Mouse (Mus musculus): Measurements from ENCODE around the gene Ppp4r3b. TPM values are rescaled to one million over a fixed set of nuclear protein-coding genes. Genes with fewer than 3 reads are reported as not detected.

The Ppp4r3b gene
- total RNA-seq (2021): 10 to 100 TPM; 52.5 to 57.7 TPM

DNA sequence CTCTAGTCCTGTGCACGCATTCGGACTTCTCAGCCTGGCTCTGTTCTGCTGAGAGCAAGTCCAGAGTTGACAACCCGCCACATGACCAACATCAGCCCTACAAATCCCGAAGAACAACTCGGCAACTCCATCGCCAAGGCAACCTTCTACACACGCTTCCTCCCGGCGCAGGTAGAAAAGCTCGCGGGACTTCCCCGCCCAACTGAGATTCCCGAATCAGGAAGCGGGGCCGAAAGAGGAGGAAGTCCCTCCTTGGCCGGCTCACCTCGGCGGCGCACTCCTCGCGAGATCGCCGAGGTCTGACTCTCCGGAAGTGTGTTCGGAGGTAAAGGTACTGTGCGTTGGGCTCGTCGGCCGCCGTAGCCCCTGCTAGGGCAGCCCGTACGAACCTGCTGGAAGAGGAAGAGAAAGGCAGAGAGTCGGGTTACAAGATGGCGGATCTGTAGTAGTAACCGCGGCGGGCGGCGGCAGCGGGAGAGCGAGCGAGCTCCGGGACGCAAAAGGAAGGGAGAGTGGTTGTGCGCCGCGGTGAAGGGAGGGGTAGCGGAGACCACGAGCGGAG, at the start of gene Ppp4r3b:
Gene Ppp4r3b (plus strand): TSS at position 328 of the 562 bp plus-strand sequence.
- peak; percentile 95 to 97 for DNase-seq

DNA sequence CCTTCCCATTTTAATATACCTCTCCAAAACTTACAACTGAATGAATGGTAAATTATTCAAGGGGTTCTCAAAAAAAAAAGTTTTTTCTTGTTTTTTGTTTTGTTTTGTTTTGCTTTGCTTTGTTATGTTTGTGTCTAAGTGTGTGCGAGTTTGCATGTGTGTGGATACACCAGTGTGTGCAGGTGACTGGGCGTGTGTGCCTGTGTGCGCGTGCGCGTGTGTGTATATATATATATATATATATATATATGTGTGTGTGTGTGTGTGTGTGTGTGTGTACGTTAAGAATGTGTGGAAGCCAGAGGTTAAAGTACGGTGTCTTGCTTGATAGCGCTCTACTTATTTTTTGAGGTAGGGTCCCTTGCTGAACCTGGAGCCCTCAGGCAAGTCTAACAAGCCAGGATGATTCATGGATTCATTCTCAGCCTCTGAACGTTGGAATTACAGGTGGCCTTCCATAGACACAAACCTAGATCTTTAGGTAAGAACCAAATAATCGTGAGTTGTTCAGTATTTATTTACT, 42.8 kb upstream of the Ppp4r3b start:
- DNase-seq: no peak

DNA sequence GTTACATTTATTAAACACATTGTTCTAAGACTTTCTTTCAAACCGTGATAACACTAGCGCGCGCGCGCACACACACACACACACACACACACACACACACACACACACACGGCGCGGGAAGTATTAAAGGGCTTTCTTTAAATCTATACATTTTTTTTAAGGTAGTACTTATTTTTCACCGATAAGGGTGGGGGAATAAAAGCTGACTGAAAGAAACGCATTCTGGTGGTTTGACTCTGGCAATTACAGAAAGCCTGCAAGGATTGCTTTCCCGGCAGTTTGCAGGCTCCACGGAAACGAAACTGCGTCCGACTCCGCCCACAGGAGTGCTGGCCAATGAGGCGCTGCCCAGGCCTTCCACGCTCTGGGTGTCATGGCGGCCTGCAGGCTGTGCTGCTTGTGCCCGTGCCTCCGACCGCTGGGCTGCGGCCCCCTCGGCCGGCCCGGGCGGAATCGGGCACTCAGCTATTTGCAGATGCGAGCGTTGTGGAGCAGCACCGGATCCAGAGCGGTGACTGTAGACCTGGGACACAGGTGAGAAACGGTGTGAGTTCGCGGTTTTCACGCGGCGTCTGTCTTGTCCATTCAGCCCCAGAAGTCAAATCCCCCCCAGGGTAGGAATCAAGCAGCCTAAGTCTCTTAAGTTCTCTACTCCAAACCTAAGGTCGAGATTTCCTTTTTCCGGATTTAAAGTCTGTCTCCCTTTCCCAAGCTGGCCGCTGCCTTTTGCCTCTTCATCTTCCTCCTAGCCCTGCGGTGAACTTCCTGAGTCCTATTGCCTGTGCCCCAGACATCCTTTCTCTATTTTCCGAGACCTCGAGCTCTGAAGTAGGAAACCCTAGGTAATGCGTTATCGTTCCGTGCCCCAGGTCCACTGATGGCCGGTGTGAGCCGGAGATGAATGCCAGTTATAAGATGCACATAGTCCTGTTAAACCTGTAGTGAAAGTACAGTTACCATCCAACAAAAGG, 42.0 kb upstream of the Ppp4r3b start, which contains the start of gene Pnpt1:
Gene Pnpt1 (plus strand): TSS at position 360 of the 971 bp plus-strand sequence.
- DNase-seq: peak; percentile 88 to 89

DNA sequence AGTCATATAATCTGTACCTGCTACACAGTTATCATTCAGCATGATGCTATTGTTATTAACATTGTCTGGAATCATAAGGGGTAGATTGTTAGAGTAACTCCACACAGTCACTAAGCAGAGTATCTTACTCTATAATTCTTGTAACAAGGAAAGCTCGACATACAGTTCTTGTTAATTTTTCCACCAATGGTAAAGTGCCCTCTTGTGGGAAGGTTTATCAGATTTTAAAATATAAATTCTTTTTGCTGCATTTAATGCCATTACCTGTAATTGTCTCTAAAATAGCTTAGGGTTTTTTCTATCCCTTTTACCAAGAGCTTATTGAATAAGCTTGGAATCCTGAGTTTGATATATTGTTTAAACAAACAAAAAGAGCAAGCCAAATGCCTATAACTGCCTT, 32.0 kb upstream of the Ppp4r3b start:
- no peak for DNase-seq

DNA sequence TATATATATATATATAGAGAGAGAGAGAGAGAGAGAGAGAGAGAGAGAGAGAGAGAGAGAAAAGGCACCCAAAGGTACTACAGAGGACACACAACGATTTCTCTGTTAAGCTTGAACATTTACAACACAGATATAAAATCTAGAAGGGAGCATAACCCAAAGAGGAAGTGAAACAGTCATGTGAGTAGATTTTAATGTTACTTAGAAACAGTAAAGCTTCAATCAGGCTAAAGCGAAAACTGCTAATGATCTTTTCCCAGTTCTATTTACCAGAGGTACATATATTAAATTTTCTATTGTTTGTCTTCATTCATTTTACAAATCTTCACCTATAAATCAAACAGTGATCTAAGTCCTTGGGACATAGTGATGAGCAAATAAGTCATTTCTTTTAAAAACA, 23.8 kb upstream of the Ppp4r3b start:
- no peak for DNase-seq

DNA sequence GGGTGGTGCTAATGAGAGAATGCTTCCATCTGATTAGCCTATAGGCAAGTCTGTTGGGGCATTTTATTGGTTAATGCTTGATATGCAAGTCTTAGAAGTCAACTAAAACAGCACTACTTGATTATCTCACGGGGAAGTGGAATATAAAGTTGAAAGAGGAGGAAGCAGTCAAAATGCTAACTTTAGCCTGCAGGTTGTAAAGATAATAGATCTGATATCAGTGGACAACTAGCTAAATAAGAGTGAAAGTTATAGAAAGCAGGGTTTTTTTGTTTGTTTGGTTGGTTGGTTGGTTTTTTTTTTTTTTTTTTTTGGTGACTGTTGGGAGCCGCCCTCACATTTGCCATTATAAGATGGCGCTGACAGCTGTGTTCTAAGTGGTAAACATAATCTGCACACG, 9.1 kb upstream of the Ppp4r3b start:
- no peak for DNase-seq

DNA sequence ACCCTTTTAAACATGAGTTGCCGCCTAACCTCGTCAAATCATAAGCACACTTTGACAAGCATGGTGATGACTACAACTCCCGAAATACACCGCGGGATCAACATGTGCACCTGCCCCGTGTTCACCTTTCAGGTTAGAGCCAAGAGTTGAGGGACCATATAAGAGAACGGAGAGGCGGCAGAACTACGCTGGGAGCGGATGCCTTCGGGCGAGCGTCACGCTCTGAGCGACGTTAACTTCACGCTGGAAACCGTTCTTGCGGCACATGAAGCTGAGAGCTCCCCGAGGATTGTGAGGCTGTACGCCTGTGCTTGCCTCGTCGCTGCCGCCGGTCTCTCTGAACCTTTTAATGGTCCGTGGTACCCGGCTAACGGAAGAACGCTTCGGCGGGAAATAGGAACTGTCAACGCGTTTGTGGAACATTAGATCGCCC, 715 bp upstream of the Ppp4r3b start:
- DNase-seq: peak; percentile 53 to 61

DNA sequence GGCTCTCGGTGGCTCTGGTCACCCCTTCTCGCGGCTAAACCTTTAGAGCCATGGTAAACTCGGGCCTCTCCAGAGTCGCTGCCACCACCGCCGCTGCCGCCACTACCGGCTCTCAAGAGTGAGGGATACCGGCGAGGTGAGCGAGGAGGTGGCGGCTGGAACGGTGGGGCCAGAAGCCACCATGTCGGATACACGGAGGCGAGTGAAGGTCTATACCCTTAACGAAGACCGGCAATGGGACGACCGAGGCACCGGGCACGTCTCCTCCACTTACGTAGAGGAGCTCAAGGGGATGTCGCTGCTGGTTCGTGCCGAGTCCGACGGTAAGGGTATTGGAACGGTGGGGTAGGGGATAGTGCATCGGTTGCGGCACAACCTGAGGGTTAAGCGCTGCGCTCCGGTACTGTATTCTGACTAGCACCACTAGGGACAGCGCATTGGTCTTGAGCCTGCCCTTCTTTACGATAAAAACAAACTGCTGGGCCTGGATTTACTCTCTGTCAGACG, 488 bp downstream of the Ppp4r3b start:
- DNase-seq: no peak

DNA sequence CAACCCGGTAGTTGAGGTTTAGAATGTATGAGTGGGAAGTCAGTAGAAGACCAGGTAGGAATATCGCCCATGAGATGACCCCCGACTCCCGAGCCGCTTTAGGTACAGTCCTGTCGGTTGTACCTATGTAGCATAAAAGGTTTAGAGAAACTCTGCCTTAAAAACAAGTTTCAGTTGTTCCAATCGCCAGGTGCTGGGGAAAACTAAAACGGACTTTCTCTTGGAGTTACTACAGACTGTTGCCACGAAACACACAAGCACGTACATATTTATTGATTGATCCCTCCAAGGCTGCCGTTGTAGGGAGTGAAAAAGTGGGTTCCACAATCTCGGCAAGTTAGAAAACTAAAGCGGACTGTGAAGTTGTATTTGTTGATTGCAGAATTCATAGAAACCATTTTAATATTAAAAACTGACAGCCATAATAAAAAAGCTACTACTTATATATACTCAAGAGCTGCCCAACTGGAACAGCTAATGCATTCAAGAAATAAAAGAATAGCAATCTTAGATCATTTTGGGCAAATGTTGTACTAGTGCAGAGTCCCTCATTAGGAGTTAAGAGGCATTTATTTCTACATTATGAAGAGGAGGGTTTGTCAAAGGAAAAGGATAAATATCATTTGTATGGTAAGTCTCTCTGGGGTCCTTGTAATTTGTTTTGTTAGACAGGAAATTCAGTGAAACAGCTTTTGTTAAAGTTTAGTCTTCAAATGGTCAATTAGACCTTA, 1.2 kb downstream of the Ppp4r3b start:
- no peak for DNase-seq

DNA sequence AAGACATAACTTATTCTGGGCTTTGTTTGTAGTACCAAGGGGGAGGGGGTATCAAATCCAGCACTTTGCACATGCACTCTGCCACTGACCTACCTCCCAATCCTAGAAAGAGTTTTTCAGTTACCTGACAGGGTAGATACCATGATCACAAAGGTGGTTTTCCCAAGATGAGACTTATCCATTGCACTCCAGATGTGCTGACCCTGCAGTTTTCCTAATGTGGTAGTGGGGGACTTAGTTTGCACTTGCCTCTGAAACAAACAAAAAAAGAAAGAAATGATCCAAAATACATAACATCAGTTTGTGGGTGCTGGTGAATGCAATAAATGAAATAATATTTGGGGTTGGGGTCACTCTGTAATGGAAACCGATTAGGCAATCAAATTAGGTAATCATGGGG, 6.6 kb downstream of the Ppp4r3b start:
- DNase-seq: no peak

DNA sequence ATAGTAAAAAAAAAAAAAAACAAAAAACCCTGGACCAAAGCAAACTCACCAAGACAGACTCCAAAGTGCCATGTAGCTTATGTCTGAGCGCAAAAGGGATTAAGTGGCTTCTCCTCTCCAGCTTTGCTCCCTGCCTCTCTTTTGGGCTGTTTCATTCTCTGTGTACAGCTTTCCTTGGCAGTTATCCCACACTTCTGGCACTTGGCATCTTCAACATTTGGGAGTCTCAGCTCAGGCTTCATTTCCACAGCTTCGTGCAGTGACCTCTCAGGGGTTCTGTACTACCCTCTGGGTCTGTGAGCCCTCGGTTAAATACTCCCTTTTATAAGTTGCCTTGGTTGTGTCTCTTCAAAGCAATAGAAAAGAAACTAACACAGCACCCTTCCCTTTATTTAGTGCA, 8.0 kb downstream of the Ppp4r3b start:
- DNase-seq: peak; percentile 16 to 41

DNA sequence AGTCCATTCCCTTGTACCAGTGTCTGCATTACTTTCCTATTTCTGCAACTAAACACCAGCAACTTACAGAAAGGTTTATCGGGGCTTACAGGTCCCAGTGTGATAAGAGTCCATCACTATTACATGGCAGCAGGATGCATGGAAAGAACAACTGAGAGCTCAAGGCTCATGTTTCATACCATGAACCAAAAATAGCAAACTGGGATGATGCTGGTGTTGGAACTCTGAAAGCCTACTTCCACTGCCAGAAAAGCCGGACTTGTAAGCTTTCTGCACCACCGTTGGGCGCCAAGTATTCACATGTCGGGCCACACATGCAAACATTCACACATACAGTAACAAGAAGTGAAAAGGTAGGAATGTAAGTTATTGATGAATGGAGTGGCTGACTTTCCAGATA, 9.1 kb downstream of the Ppp4r3b start:
- DNase-seq: no peak

DNA sequence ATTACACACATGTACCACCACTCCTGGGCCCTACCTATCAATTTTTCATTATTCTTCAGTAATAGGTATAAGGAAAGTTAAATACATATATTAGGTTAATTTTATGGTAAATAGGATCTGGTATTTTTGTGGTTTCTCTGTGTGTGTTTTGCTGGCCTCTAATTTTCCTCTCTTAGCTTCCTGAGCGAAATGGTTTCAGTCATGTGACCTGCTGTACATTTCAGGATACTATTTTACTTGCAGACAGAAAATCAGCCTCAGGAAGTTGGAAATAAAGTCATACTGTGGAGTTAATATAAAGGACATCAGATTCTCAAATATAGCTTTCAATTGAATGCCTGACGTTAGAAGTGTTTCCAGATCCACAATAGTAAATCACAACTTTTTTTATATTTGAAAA, 16.3 kb downstream of the Ppp4r3b start:
- no peak for DNase-seq

DNA sequence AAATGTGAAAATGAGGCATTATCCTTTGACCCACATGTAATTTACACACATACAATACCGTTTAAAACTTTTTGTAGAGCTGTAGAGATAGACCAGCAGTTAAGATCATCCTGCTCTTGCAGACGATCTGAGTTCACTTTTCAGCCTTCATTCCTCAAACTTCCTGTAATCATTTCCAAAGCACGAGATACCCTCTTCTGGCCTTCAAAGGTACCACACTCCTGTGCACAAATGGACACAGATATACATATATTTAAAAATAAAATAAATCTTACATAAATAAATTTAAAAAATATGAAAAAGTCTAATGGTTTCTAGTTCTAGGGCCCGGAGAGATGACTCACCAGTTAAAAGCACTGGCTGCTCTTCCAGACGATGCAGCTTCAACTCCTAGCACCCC, 31.0 kb downstream of the Ppp4r3b start:
- no peak for DNase-seq

DNA sequence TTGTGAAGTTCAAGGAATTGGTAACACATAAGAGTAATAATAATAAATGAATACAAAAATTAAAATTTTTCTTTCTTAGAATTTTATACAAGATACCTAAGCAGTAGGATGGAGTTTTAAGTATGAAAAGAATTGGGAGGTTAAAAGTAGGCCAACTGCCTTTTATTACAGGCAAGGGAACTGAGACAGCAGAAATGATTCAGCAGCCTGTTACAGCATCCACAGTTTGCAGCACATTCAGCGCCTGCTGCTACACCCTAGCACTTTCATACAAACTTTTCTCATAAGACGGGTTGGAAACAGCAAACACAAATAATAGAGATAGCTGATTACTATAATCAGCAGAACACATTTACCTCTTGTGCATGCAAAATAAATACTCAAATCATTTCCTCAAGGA, 37.1 kb downstream of the Ppp4r3b start:
- DNase-seq: no peak

DNA sequence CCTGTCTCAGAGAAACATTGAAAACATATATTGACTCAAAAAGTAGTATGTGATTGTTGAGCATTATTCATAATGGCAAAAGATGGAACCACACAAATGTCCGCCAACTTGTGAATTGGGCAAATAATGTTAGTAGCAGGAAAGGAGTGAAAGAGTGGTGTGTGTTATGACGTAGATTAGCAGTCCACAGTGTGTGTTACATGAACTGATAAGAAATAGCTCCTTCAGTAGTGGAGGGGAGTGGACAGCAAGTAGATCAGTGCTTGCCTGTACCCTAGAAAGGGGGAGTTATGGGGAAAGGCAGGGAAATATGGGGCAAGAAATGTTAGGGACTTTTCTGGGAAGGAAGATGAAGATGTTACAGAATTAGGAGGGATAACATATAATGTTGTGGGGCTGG, 43.5 kb downstream of the Ppp4r3b start:
- no peak for DNase-seq

DNA sequence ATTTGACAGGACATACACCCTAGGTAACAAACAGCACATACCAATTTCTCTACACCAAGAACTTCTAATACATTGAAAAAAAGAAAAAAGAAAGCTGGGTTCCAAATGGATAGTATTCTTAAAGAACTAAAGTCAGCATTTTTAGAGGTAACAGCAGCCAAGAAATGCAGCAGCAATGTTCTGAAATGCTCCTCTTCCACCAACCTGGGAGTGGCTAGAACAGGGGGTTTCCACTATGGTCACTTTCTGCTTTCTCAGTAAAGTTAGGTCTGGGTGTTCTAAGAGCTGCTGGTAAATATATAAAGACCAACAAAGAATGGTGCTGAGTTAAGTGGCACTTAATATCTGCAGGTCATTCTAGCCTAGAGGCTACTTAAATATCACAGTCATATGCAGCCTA, 46.4 kb downstream of the Ppp4r3b start:
- DNase-seq: no peak

DNA sequence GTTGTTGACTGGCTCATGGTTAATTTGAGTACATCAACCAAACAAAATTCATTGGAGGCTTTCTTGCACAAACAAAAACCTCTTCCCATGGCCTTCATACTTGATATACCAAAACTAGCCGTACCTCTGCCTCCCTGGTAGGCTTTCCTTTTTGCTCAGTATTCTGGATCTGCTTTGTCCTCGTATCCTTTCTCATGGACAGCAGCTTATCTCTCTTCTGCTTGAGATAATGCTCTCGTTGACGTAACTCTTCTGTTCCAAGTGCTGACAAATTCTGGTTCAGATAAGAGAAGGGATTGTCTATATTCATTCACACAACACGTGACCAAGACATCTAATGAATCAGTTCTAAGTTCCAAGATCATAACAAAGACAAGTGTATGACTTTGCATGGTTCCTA, 49.6 kb downstream of the Ppp4r3b start:
- DNase-seq: no peak

DNA sequence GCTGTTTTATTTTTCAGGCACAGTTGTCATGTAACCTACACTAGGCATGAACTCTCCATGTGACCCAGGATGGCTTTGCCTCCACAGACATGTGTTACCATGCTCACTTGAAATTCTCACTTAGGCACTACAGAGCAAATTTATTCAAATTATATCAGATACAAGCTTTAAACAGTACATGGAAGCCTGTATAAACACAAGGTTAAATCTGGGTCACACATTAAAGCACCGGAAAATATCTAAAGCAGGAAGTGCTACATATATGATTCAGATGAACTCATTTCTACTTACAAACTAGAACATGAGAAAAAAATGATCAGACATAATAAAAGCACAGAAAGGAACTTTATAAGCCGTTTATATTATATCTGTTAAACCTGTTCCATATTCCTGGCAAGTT, 52.1 kb downstream of the Ppp4r3b start:
- no peak for DNase-seq

DNA sequence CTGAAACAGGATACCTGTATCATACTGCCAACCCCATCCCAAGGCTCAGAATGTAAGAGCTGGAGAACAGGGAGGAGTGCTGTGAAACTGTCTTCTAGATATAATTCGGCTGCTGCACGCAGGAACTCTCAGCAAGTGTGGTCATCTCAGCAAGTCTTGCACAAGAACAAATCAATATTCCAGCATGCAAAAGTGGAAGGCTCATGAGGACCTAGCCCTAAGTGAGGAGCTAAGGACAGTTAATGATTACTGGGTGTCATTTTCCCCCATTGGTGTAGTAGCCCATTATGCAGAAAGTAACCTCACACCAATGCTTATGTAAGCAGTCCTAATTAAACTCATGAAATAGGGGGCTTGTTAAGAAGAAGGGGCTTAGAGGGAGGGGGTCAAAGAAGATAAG, 56.3 kb downstream of the Ppp4r3b start:
- no peak for DNase-seq

DNA sequence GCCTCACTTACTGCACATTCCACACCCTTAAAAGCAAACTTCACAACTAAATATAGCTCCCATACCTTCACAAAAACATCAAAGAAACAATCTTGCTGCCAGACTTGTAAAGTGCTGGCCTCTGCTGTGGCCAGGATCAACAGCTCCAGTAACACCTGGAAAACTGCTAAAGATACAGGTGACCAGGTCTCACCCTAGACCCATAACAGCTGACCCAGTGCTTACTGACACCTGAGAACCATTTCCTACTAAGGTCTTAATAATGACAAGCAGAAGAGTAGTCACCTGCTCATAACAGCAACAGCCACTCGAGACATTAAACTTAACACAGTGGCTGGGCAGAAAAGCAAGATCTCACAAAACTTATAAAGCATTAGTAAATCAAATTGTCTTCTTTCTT, 60.9 kb downstream of the Ppp4r3b start:
- no peak for DNase-seq

DNA sequence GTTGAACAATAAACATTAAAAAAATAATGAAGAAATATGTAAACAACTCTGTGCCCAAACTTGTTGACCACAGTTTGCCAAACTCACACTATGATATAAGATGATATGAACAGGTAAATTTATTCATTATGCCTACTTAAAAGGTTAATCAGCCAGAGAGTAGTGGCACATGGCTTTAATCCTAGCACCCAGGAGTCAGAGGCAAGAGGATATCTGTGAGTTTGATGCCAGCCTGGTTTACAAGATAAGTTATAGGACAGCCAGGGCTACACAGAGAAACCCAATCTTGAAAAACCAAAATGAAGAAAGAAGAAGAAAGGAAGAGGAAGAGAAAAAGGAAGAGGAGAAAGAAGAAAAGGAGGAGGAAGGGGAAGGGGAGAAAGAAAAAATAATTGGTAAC, 64.7 kb downstream of the Ppp4r3b start:
- DNase-seq: no peak

DNA sequence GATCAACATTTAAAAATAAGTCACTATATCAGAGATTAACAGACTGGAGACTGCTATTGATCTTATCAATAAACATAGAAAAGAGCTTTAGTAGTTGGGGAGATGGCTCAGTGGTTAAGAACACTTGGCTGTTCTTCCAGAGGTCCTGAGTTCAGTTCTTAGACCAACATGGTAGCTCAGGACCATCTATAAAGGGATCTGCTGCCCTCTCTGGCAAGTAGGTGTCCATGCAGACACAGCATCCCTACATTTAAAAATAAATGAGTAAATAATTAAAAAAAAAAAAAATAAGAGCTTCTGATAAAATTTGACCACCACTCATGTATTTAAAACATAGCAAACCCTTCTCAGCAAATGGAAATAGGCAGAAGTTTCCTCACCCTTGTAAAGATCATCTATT, 65.4 kb downstream of the Ppp4r3b start:
- no peak for DNase-seq

All from layer of hippocampus, postnatal 36 days (tissue).